Mouse (Mus musculus) frontal cortex, postnatal 36 days (tissue): ENCODE results near the gene Atp11a.

Experiments
- DNase-seq, 2 experiments: peaks; one replicate each; pipeline ENCODE4 v3.0.0; 2022; ENCODE audit warnings: low spot score in 2 of 2

Gene Atp11a

GRCm38 (mm10) chr8:12769296-12769695 lies 12.5 kb downstream of the Atp11a start:
- DNase-seq, result no peak

GRCm38 (mm10) chr8:12772319-12772718 lies 15.5 kb downstream of the Atp11a start:
- DNase-seq, result no peak

GRCm38 (mm10) chr8:12773914-12774313 lies 17.1 kb downstream of the Atp11a start:
- DNase-seq, result no peak

- no peak for DNase-seq
Observed at GRCm38 (mm10) chr8:12774872-12775298, 18.1 kb downstream of the Atp11a start.

GRCm38 (mm10) chr8:12775302-12775975 lies 18.6 kb downstream of the Atp11a start:
- DNase-seq, result no peak

GRCm38 (mm10) chr8:12776166-12776565 lies 19.4 kb downstream of the Atp11a start:
- no peak for DNase-seq

GRCm38 (mm10) chr8:12777171-12777570 lies 20.4 kb downstream of the Atp11a start:
- no peak for DNase-seq

- DNase-seq, result no peak
Observed at GRCm38 (mm10) chr8:12779541-12779940, 22.7 kb downstream of the Atp11a start.

- DNase-seq, result no peak
Observed at GRCm38 (mm10) chr8:12785508-12785907, 28.7 kb downstream of the Atp11a start.

GRCm38 (mm10) chr8:12786261-12786957 lies 29.6 kb downstream of the Atp11a start:
- peak in 1 of 2 experiments; percentile 28 for DNase-seq

GRCm38 (mm10) chr8:12786958-12787301 lies 30.1 kb downstream of the Atp11a start:
- DNase-seq, result no peak

GRCm38 (mm10) chr8:12787427-12787826 lies 30.6 kb downstream of the Atp11a start:
- DNase-seq, result no peak

- no peak for DNase-seq
Observed at GRCm38 (mm10) chr8:12788695-12789094, 31.9 kb downstream of the Atp11a start.

- DNase-seq, result no peak
Observed at GRCm38 (mm10) chr8:12795011-12795671, 38.3 kb downstream of the Atp11a start.

- DNase-seq, result no peak
Observed at GRCm38 (mm10) chr8:12799099-12799498, 42.3 kb downstream of the Atp11a start.

GRCm38 (mm10) chr8:12799832-12800231 lies 43.0 kb downstream of the Atp11a start:
- DNase-seq, result no peak

GRCm38 (mm10) chr8:12800246-12800645 lies 43.4 kb downstream of the Atp11a start:
- DNase-seq, result no peak

- no peak for DNase-seq
Observed at GRCm38 (mm10) chr8:12801586-12801985, 44.8 kb downstream of the Atp11a start.

- DNase-seq, result no peak
Observed at GRCm38 (mm10) chr8:12803121-12803520, 46.3 kb downstream of the Atp11a start.

GRCm38 (mm10) chr8:12804909-12805308 lies 48.1 kb downstream of the Atp11a start:
- no peak for DNase-seq

GRCm38 (mm10) chr8:12805569-12805968 lies 48.8 kb downstream of the Atp11a start:
- DNase-seq, result no peak

- DNase-seq, result no peak
Observed at GRCm38 (mm10) chr8:12808018-12808417, 51.2 kb downstream of the Atp11a start.

GRCm38 (mm10) chr8:12809516-12809915 lies 52.7 kb downstream of the Atp11a start:
- no peak for DNase-seq
